Mouse (Mus musculus) mouse trophoblast stem cell (cell line): ENCODE results near the gene Tsacc.
"Not testable (repeated sequence)": the region's sequence is repeated elsewhere in the genome, so short reads cannot be mapped to it uniquely, and the experiment has no call there.

ENCODE experiments used
- in situ Hi-C, 2 experiments: fragments of 300-500 bp; cut with MseI, MboI; formaldehyde crosslinking; loops; 2 replicates in 1 of 2; 3 replicates in 1 of 2; pipeline ENCODE4 v1.15.1; 2025

Tsacc gene

GRCm38 (mm10) chr3:88284815-88285564 is 11.8 kb downstream of the Tsacc start:
- in situ Hi-C loops, result not testable (repeated sequence)

DNA sequence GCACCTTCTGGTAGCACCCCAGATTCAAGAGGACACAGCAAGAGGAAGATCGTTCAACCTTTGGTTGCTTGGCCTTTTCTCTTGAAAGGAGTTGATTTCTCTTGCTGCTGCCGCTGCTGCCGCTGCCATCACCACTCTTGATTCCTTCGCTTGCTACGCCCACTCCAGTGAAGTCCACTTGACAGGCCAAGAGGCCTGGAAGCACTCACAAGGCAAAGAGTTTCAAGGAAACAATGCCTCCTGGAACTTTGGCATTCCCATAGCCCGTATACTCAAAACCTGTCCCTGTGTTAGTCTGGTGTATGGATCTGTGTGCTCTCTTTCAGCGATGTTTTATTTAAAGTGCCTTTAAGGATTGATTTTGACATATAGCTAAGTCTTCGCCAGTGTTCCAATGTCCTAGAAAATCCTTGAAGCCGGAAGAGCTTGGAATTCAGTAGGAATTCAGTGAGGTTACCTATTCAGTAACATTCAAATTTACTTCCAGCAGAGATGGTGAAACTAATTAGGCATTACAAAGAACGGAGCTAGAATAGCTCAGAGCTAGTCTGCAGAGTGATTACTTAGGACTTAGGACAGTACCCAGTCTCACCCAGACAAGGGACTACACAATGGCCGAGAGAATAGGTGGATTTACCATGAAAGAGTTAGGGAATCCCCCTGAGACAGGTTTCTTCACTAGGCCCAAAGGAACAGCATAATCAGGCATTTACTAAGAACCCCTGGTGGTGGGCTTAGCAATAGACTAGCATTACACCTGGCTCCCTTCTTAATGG is 15.5 kb downstream of the Tsacc start:
- in situ Hi-C loops, result not testable (repeated sequence)

- in situ Hi-C loops, result no loop called here
Observed at GRCm38 (mm10) chr3:88280035-88280434, 16.8 kb downstream of the Tsacc start.

GRCm38 (mm10) chr3:88276529-88277143 is 20.2 kb downstream of the Tsacc start:
- in situ Hi-C loops, result no loop called here

- in situ Hi-C loops, result no loop called here
Observed at GRCm38 (mm10) chr3:88276121-88276520, 20.7 kb downstream of the Tsacc start.

DNA sequence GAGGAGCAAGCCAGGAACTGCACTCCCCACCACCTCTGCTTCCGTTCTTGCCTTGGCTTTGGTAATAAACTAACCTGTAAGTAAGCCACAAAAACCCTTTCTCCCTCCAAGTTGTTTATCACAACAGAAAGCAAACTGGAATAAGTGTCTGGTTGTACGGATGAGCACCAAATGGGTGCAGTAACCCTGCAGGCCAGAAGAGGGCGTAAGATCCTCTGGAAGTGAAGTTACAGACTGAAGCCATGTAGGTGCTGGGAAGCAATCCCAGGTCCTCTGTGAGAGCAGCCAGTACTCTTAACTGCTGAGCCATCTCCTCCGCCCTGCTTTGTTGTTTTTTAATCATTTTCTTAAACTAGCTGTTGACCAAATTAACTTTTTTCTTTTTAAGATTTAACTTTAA is 22.8 kb downstream of the Tsacc start:
- in situ Hi-C loops, result no loop called here

- in situ Hi-C loops, result no loop called here
Observed at GRCm38 (mm10) chr3:88271859-88272258, 24.9 kb downstream of the Tsacc start.

DNA sequence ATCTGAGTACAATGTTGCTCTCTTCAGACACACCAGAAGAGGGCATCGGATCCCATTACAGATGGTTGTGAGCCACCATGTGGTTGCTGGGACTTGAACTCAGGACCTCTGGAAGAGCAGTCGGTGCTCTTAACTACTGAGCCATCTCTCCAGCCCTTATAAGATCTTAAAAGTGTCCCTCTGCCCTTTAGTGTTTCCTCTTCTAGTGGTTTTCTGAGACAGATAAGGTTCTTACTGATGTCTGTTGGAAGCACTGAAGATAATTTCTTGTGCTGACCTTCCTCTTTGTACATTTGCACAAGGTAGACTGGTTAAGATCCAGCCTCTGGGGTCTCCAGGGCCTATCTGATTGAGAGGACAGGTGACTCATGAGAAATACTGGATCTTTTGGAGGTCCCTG is 25.5 kb downstream of the Tsacc start:
- in situ Hi-C loops, result not testable (repeated sequence)

- in situ Hi-C loops, result no loop called here
Observed at GRCm38 (mm10) chr3:88268991-88269390, 27.8 kb downstream of the Tsacc start.

- in situ Hi-C loops, result not testable (repeated sequence)
Observed at GRCm38 (mm10) chr3:88268014-88268413, 28.8 kb downstream of the Tsacc start.

GRCm38 (mm10) chr3:88262346-88262745 is 34.5 kb downstream of the Tsacc start:
- in situ Hi-C loops, result no loop called here

GRCm38 (mm10) chr3:88256382-88256781 is 40.4 kb downstream of the Tsacc start:
- in situ Hi-C loops, result no loop called here

DNA sequence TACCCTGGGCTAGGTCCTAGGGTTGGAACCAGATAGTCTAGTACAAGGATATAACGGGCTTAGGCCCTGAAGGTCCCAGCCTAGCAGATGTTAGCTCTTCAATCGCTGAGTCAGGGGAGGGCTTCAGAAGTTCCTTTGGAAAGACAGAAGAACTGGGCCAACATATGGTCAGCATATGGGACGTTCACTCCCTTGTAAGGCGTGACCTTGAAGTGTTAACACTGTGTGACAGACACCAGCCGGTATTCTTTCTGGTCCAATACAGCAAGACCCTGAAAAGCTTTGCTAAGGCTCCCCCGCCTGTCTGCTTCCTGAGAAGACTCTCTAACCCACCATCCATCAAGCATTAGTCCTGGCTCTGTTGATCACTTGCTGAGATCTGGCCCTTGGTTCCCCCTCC is 40.8 kb downstream of the Tsacc start:
- in situ Hi-C loops, result no loop called here

DNA sequence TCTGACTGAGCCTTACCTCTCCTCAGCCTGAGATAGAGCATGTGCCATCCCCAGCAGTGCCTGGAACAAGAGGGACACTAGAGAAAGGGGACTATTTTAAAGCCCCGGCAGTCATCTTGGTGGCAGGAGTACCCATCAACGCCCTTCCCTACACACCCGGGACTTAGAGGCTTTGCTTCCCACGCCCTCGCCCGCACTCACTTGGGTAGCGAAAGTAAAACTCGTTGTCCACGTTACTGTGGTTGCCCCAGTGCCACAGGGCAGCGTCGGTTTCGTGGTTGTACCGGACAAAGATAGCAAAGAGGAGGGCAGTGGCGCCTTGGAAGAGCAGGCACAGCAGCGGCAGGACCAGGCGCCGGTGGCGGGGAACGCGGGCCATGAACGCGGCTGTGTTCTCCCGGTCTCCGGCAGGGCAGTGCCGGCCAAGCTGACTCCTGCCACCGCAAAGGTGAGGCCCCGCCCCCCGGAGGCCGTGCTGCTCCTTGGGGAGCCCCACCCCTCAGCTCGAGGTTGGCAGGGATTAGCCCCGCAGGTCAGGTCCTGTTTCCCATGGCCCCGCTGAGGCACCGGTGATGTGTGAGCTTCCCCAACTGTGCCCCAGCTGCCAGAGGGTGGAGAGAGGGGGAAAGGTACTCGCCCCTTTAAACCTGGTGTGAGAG is 42.4 kb downstream of the Tsacc start, which contains the start of gene Rhbg:
TSS of gene Rhbg (minus strand) at position 442 of the 659 bp plus-strand sequence.
- in situ Hi-C loops, result no loop called here

GRCm38 (mm10) chr3:88252739-88253138 is 44.1 kb downstream of the Tsacc start:
- in situ Hi-C loops, result no loop called here

DNA sequence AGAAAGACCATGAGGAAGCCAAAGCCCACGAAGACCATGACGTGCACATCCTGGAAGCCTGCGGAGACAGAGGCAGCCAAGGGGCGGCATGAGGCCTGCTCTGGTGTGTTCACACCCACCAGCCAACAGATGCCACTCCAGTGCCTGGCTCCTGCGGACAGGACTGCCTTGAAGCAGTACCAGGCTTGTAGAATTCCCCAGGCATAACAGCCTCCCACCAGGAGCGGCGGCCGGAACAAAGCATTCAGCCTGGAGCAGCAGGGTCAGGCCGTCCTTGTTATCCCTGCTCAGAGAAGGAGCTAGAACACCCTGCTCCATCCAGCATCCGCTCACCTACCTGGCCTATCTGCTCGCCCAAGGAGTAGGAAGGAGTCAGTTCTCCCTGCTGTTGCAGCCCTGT is 48.4 kb downstream of the Tsacc start:
- in situ Hi-C loops, result no loop called here

DNA sequence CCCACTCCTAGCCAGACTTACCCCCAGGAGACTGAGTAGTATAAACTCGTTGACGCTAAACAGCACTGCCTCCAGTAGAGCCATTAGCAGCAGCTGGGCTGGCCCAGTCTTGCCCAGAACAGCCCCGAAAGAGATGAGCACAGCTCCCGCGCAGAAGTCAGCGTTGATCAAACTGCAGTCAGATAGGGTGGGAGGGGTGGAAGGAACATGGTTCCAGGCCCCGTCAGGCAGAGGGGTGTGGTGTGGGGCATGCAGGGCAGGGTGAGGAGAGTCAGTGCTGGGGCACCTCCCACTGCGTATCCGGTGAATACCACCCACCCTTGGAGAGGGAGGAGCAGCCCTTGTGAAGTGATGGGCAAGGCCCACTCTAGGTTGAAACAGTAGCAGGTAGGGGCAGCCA is 49.1 kb downstream of the Tsacc start:
- in situ Hi-C loops, result no loop called here

GRCm38 (mm10) chr3:88245811-88246210 is 51.0 kb downstream of the Tsacc start:
- in situ Hi-C loops, result no loop called here

- in situ Hi-C loops, result no loop called here
Observed at GRCm38 (mm10) chr3:88244071-88244470, 52.7 kb downstream of the Tsacc start.

DNA sequence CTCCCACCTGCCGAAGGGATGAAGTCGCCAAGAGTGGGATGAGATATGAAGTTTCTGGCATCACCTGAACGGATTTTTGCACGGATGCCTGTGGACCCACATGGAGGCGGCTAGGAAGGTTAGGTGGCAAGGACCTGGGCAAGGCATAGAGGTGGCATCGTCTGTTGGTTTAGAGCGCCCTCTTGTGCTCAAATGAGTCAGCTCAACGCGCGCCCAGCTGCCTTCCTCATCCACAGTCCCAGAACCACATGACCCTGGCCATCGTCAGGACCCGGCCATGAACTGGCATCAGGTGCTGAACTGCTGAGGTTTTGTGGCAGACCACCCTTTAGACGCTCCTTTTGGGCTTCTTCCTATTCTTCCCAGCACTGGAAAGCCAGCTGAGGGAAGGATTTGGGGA is 54.3 kb downstream of the Tsacc start:
- in situ Hi-C loops, result no loop called here

GRCm38 (mm10) chr3:88241045-88241786 is 55.6 kb downstream of the Tsacc start:
- in situ Hi-C loops, result no loop called here
